Mouse (Mus musculus): Measurements from ENCODE around the gene Rnaseh2a. TPM values are rescaled to one million over a fixed set of nuclear protein-coding genes. Genes with fewer than 3 reads are reported as not detected.

Gene Rnaseh2a
- polyA plus RNA-seq, 1 experiment from 2014 or later: 94.9 TPM

DNA sequence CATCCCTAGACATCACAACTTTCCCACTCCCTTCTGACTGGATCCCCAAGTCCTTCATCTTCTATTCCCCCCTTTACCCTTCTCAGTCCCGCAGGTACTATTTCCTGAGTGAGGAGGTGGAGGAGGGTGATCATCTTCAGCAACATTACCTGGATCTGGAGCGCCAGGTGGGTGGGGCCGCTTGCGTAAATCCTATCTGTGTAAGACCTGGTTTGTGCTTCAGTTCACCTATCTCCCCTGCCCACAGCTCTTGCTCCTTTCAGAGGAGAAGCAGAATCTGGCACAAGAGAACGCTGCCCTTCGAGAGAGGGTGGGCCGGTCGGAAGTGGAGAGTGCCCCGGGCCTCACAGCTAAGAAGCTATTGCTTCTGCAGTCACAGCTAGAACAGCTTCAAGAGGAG is 24.8 kb upstream of the Rnaseh2a start:
- H3K4me3 ChIP-seq (replicated peaks): no peak overlapping the region
- no peaks in the 10 kb centered on the region for H3K9me3 ChIP-seq (replicated peaks)
- 0 out of 2 replicates have a peak, but pooled peaks cover 6% of the 10 kb centered on the region for H3K27me3 ChIP-seq
- no peaks in the 10 kb centered on the region for H3K36me3 ChIP-seq
- H3K4me2 ChIP-seq (replicated peaks): no peak overlapping the region
- H3K9ac ChIP-seq: no peak overlapping the region
- H3K4me1 ChIP-seq: peaks cover 19% of the 10 kb centered on the region
- H3K27ac ChIP-seq (replicated peaks): no peak overlapping the region
- no peak for ATAC-seq (ENCODE audit: insufficient number of reproducible peaks, low FRiP score, low TSS enrichment, low read depth)
- 89% methylated on average over 9 of the region's 9 CpGs for WGBS

DNA sequence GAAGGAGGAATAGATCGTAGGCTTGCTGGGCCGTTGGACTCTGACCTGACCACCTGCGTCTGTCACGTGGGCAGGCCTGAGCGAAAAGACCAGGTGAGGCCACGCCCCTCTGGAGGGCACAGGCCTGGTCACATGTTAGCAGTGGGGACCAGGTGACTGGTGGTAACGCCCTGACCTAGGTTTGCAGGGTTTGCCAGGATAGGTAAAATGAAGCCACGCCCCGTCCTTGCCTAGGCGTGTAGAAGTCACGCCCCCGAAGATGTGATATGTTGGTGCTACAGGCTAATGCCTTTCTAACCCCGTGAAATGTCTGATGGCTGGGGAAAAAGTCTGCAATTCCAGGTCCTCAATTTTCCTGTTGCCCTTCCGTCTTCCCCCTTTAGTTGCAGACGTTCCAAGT is 21.3 kb upstream of the Rnaseh2a start:
- H3K27ac ChIP-seq (replicated peaks): peak overlapping the region; percentile 85
- peaks cover 15% of the 10 kb centered on the region; the same call in 1 of the 2 replicates for H3K27me3 ChIP-seq
- H3K9me3 ChIP-seq (replicated peaks): no peaks in the 10 kb centered on the region
- WGBS: under 1% methylated on average over 15 of the region's 15 CpGs
- H3K4me1 ChIP-seq: peaks cover 22% of the 10 kb centered on the region
- peak overlapping the region; percentile 92 for H3K4me2 ChIP-seq (replicated peaks)
- H3K36me3 ChIP-seq: no peaks in the 10 kb centered on the region
- peak overlapping the region; percentile 64 for H3K9ac ChIP-seq
- ATAC-seq (ENCODE audit: insufficient number of reproducible peaks, low FRiP score, low TSS enrichment, low read depth): peak; percentile 70
- peak overlapping the region; percentile 66 for H3K4me3 ChIP-seq (replicated peaks)

DNA sequence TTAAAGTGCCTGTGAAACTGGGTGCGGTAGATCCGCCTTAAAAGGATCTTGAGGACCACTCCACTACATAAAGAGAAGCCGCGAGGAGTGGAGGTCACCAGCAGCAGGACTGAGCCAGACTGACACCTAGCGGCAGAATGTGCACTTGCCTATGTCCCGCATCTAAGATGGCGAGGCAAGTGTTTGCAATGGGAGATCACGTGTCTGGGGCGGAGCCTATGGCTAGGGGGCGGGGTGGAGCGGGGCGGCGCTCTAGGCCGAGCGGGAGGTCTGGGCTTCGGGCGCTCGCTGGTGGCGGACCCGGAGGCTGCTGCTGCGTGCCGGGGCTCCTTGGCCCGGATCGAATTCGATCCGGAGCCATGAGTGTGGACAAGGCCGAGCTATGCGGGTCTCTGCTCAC is 20.8 kb upstream of the Rnaseh2a start, which contains the start of gene Hook2:
Gene Hook2, plus strand, starts transcription at position 255 of the 400 bp plus-strand sequence.
- peak within 1 kb of the TSS; percentile 85 for H3K27ac ChIP-seq (replicated peaks)
- H3K36me3 ChIP-seq: no peaks in the 10 kb centered on the region
- H3K4me2 ChIP-seq (replicated peaks): peak within 1 kb of the TSS; percentile 92
- peaks cover 13% of the 10 kb centered on the region; the same call in 1 of the 2 replicates for H3K27me3 ChIP-seq
- H3K9me3 ChIP-seq (replicated peaks): no peaks in the 10 kb centered on the region
- under 1% methylated on average over 28 of the region's 28 CpGs for WGBS
- H3K9ac ChIP-seq: peak within 1 kb of the TSS; percentile 64
- peak; percentile 93 for ATAC-seq (ENCODE audit: insufficient number of reproducible peaks, low FRiP score, low TSS enrichment, low read depth)
- H3K4me1 ChIP-seq: peaks cover 27% of the 10 kb centered on the region
- H3K4me3 ChIP-seq (replicated peaks): peak within 1 kb of the TSS; percentile 66

DNA sequence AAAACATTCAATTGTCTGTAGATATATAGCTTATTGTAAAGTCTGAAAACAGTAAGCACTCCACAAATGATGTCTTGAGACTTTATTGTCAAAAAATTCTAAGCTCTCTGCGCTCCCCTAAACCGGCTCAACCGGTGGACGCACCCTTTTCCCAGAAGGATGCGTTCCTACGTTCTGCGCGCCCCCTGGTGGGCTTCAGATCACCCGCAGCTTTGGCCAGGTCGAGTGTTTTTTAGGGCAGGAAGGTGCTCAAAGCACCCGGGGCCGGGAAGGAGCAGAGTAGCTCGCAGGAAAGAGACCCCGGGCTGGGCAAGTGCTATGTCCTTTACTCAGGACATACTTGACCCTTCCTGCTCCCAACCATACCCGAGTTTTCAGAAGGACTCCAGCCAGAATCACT is 20.2 kb upstream of the Rnaseh2a start:
- H3K4me1 ChIP-seq: peaks cover 33% of the 10 kb centered on the region
- ATAC-seq (ENCODE audit: insufficient number of reproducible peaks, low FRiP score, low TSS enrichment, low read depth): peak; percentile 52
- peak overlapping the region; percentile 85 for H3K27ac ChIP-seq (replicated peaks)

DNA sequence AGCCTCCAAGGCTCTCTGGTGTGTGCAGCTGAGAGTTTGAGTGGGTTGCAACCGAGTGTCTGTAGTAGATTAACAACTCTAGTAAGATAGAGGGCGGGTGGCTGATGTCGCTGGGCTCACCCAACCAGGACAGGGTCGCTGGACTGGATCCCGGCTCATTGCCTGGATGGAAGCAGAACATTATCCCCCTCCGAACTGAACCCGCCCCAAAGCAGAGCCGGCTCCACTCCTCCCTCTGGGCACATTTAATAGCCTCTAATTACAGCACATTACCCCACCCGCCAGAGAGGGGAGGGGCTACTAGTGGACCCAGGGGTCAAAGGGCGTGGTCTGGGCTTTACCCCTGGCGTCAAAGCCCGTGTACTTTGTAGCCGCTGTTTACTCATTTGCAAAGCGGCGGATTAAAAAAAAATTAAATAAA is 19.8 kb upstream of the Rnaseh2a start:
- peaks cover 12% of the 10 kb centered on the region; the same call in 1 of the 2 replicates for H3K27me3 ChIP-seq
- no peaks in the 10 kb centered on the region for H3K9me3 ChIP-seq (replicated peaks)
- H3K9ac ChIP-seq: no peak overlapping the region
- no peaks in the 10 kb centered on the region for H3K36me3 ChIP-seq
- H3K4me1 ChIP-seq: peaks cover 37% of the 10 kb centered on the region
- peak overlapping the region; percentile 61 for H3K27ac ChIP-seq (replicated peaks)
- H3K4me3 ChIP-seq (replicated peaks): peak overlapping the region; percentile 66
- 5% methylated on average over 15 of the region's 15 CpGs for WGBS
- ATAC-seq (ENCODE audit: insufficient number of reproducible peaks, low FRiP score, low TSS enrichment, low read depth): no peak
- peak overlapping the region; percentile 92 for H3K4me2 ChIP-seq (replicated peaks)

More for the DNA sequence above, 20.2 kb upstream of the Rnaseh2a start:
- peak overlapping the region; percentile 7 for H3K9ac ChIP-seq
- WGBS: 0% methylated on average over 15 of the region's 15 CpGs
- H3K4me3 ChIP-seq (replicated peaks): peak overlapping the region; percentile 66
- H3K36me3 ChIP-seq: no peaks in the 10 kb centered on the region
- H3K4me2 ChIP-seq (replicated peaks): peak overlapping the region; percentile 92
- peaks cover 12% of the 10 kb centered on the region; the same call in 1 of the 2 replicates for H3K27me3 ChIP-seq
- H3K9me3 ChIP-seq (replicated peaks): no peaks in the 10 kb centered on the region

DNA sequence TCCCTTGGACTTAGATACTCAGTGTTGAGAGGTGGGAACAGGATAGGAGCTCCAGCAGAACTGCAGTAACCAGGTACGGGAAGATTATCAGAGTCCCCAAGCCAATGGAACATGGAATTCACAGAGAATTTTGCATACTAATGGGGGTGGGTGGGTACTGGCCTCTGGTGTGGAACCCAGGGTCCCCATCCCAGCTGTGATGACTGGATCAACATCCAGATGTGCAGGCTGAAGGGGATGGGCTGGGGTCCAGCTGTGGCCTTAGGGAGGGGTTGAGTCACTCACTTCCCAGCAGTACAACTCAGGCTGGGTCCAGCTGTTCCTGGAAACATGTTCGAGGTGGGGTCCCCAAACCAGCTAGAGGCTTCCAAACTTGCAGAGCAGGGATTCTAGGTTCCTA is 18.3 kb upstream of the Rnaseh2a start:
- Histone ChIP-seq H3K36me3 (no peaks in the 10 kb centered on the region), H3K27ac (replicated peaks) (no peak overlapping the region), H3K9me3 (replicated peaks) (no peaks in the 10 kb centered on the region), H3K9ac (no peak overlapping the region), H3K4me3 (replicated peaks) (no peak overlapping the region), H3K4me1 (peaks cover 45% of the 10 kb centered on the region), H3K4me2 (replicated peaks) (no peak overlapping the region), H3K27me3 (peaks cover 12% of the 10 kb centered on the region; the same call in 1 of the 2 replicates)
- ATAC-seq (ENCODE audit: insufficient number of reproducible peaks, low FRiP score, low TSS enrichment, low read depth): no peak
- 69% methylated on average over 2 of the region's 2 CpGs for WGBS

DNA sequence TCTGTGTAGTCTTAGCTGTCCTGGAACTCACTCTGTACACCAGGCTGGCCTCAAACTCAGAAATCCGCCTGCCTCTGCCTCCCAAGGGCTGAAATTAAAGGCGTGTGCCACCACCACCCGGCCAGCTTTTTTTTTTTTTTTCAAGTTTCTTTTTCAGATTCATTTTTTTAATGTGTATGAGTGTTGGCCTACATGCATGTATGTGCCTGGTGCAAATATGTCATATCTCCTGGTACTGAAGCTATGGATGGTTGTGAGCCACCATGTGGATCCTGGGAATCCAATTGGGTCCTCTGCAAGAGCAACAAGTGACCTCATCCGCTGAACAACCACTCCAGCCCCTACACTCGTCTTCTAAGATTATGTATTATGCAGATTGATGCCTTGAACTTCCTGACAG is 17.8 kb upstream of the Rnaseh2a start:
- no peak overlapping the region for H3K4me3 ChIP-seq (replicated peaks)
- H3K4me1 ChIP-seq: peaks cover 50% of the 10 kb centered on the region
- H3K36me3 ChIP-seq: no peaks in the 10 kb centered on the region
- H3K27me3 ChIP-seq: peaks cover 12% of the 10 kb centered on the region; the same call in 1 of the 2 replicates
- no peak for ATAC-seq (ENCODE audit: insufficient number of reproducible peaks, low FRiP score, low TSS enrichment, low read depth)
- WGBS: 79% methylated on average over 5 of the region's 5 CpGs
- no peak overlapping the region for H3K4me2 ChIP-seq (replicated peaks)
- no peak overlapping the region for H3K9ac ChIP-seq
- H3K9me3 ChIP-seq (replicated peaks): no peaks in the 10 kb centered on the region
- no peak overlapping the region for H3K27ac ChIP-seq (replicated peaks)

DNA sequence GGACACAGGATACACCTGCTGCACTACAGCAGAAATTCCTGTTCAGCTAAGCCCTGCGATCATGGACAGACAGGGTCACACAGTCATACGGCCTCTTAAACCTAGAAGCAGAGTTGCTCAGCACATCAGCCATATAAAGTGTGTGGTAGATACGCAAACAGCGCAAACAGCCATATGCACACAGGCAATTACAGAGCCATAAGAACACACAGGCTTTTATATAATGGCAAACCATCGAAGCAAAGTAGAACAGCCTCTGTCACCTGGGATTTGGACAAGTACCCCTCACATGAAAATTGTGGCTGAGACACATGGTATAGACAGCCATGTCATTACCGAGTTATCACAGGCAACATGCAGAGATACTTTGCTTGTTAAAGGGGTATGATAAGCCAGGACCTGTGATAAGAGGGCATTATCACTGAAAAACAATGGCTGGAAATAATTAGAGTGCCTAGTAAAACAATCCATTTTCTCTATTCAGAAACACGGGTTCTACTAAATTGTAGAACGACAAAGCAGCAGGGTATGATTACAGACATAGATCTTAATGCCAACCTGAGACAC is 16.9 kb upstream of the Rnaseh2a start:
- Histone ChIP-seq H3K4me3 (replicated peaks) (peak overlapping the region; percentile 53), H3K27ac (replicated peaks) (peak overlapping the region; percentile 88), H3K9ac (no peak overlapping the region), H3K4me2 (replicated peaks) (peak overlapping the region; percentile 99), H3K9me3 (replicated peaks) (no peaks in the 10 kb centered on the region), H3K27me3 (peaks cover 12% of the 10 kb centered on the region; the same call in 1 of the 2 replicates), H3K4me1 (peaks cover 59% of the 10 kb centered on the region), H3K36me3 (no peaks in the 10 kb centered on the region)
- ATAC-seq (ENCODE audit: insufficient number of reproducible peaks, low FRiP score, low TSS enrichment, low read depth): no peak
- WGBS: 34% methylated on average over 8 of the region's 8 CpGs

DNA sequence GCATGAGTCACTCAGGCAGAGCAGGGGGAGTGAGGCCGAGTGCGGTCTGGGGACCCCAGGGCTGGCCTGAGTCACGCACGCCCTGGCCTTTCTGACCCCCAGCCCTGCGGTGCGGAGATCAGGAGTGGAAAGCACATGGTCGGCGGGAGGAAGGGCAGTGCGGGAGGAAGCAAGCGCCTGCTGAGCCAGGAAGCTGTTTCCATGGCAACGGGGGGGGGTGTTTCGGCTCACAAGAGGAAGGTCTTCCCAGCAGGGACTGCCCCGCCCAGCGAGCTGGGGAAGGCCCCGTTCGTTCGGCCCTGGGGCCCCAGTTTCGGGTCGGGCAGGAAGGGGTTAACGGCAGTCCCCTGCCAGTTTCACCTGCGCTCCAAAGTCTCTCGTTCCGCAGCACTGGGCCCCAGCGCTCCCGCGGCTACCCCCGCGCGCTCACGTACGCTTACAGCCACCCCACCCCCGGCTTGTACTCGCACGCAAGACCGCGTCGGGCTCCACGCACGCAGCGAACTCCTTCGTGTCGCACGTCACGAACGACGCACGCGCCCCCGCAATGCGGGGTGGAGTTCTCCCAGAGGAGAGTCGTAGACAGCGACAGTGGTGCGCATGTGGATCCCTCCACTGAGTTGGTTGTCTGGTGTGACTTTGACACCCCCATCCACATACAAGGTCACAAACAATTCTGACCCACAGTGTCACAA is 16.3 kb upstream of the Rnaseh2a start:
- peak overlapping the region; percentile 46 for H3K9ac ChIP-seq
- H3K27ac ChIP-seq (replicated peaks): peak overlapping the region; percentile 88
- H3K27me3 ChIP-seq: peaks cover 12% of the 10 kb centered on the region; the same call in 1 of the 2 replicates
- ATAC-seq (ENCODE audit: insufficient number of reproducible peaks, low FRiP score, low TSS enrichment, low read depth): no peak
- H3K36me3 ChIP-seq: no peaks in the 10 kb centered on the region
- H3K4me3 ChIP-seq (replicated peaks): peak overlapping the region; percentile 53
- H3K4me2 ChIP-seq (replicated peaks): peak overlapping the region; percentile 99
- WGBS: under 1% methylated on average over 53 of the region's 53 CpGs
- peaks cover 61% of the 10 kb centered on the region for H3K4me1 ChIP-seq
- H3K9me3 ChIP-seq (replicated peaks): no peaks in the 10 kb centered on the region

DNA sequence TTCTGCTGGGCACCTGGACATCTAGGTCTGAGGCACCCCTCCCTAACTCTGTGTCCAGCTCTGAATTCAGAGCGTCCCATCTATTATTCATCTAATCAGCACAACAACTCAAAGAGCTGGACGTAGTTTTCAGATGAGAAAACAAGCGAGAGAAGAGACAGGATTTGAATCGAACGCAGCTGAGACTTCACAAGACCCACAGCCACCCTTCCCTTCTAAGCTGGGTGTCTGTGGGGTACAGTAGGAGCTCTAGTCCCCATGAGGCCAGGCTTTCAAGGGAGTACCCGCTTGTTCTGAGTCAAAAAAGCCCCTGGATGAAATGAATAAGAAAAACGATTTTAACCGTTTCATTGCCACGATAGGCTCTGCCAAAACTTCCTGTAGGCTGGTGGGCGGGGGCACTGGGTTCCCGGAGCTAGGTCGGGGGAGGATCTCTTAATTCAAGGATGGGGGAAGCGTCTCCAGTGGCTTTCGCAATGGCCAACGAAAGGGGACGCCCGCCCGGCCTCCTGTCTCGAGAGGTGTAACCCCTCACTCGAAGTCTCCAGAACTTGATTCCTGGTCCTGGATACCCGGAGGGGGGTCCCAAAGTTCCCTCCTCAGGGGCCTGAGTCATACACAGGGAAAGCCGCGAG is 15.6 kb upstream of the Rnaseh2a start:
- under 1% methylated on average over 23 of the region's 23 CpGs for WGBS
- Histone ChIP-seq H3K27me3 (peaks cover 12% of the 10 kb centered on the region; the same call in 1 of the 2 replicates), H3K4me2 (replicated peaks) (peak overlapping the region; percentile 99), H3K27ac (replicated peaks) (peak overlapping the region; percentile 88), H3K36me3 (no peaks in the 10 kb centered on the region), H3K4me1 (peaks cover 63% of the 10 kb centered on the region), H3K4me3 (replicated peaks) (peak overlapping the region; percentile 53), H3K9ac (peak overlapping the region; percentile 46), H3K9me3 (replicated peaks) (no peaks in the 10 kb centered on the region)
- no peak for ATAC-seq (ENCODE audit: insufficient number of reproducible peaks, low FRiP score, low TSS enrichment, low read depth)
